Mouse (Mus musculus): ENCODE data around the gene Olfr633.
"Not testable (repeated sequence)": the region's sequence is repeated elsewhere in the genome, so short reads cannot be mapped to it uniquely, and the experiment has no call there.

Gene Olfr633

DNA sequence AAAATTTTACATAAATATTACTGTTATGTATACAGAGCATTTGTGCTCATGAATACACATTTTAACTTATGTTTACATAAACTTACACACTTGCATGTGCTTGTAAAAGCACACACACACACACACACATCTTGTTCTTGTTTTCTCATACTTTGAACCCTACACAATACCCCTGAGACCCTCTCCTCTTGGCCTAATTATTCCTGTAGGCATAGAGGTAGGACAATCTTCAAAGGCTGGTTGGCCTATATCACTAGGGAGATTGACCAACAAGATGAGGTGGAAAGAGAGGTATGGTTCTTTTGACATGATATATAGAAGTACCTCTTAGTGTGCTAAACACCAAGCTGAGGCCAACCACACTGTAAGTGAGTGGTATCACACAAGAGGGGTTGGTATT lies at the start of gene Olfr633:
TSS of gene Olfr633 (plus strand) at position 301 of the 400 bp plus-strand sequence.
- DNase-seq = no peak

DNA sequence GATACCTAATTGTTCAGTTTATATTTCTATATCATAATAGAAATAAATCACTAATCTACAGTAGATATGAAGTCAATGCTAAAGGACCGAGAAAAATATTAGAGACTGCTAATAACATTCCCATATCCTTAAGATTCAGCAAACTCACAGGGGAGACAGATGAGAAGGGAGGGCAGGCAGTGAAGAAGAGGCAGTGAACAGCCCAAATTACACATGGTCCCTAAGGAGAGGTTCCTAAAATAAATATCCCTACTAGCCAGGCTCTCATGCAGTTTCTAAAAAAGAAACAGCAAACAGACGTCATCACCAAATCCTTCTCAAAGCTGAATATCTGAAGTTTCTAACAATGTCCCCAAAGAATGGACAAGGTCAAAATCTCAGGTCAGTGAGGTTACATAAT lies 41.0 kb upstream of the Olfr633 start, which contains the start of gene Olfr65:
TSS of gene Olfr65 (plus strand) at position 301 of the 400 bp plus-strand sequence.
- no peak for DNase-seq

DNA sequence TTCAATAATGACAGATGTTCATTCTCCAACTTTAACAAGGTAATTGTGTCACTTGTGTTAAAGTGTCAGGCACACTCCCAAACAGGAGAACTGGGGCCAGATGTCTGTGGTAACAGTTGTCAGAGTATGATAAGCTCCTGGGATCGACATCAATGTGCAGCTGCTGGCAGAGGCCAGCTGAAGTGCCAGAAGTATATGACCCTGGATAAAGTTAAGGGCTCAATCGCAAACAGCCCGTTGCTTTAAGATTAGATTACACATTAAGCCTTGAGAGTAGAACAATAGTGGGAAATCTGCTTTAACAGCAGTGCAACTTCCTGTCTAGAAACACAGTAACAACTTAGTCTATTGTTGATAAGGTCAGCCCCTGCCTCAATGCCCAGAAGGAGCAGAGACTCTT lies 34.2 kb upstream of the Olfr633 start:
- no peak for DNase-seq

DNA sequence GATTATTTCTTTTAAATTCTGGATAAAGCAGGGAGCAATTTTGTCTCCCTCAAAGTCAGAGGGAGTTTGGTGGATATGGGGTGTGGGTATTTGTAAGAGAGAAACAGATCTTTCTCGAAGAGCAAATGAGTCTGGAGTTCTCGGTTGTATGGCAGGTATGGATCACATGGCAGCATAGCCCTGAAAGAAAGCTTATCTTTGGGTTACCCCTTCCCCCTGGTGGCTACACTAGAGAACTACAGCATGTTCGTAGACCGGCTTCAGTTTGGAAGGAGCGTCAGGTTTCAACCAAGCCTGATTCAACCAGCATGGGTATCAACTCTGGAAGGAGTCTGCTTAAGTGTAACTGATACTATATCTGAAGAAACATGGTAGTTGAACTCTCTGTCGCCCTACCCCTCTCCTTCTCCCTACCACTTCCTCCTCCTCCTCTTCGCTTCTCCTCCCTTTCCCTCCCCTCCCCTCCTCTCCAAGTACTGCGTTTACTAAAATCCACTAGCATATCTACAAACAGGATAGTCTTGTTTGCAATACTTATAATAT lies 31.2 kb upstream of the Olfr633 start:
- no peak for DNase-seq

DNA sequence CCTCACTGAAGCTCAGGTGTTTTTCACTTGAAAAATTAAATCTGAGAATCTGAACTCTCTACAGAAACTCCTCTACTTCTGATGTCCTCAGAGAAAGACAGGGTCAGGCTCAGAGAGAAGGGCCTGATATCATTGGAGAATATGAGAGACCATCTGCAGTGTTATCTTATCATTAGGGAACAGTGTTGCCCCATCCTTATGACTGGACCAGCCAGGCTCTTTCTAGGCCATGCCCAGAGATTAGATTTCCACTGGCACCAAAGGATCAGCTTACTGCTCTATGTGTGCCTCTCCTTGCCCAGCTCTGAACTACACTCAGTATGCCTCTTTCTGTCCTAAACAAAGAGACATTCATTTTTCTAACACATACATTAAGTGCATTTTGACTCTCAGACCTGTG lies 28.9 kb upstream of the Olfr633 start:
- DNase-seq = no peak

DNA sequence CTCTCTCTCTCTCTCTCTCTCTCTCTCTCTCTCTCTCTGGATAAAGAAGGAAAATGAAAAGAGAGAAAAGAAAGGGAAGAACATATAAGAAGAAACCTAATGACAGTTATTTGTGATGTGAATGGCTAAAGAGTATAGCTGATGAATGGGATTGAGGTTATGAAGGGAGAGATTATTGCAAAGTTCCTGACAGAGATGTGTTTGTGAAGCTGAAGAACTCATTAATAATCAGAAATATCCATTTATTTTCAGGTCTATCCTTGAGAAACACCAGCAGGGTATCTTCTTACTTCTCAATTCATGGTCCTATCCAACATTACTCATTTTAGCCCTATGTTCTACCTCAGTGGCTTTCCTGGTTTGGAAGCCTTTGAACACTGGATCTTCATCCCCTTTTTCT lies 15.7 kb upstream of the Olfr633 start, which contains the start of gene Olfr631:
TSS of gene Olfr631 (plus strand) at position 301 of the 400 bp plus-strand sequence.
- DNase-seq = no peak

DNA sequence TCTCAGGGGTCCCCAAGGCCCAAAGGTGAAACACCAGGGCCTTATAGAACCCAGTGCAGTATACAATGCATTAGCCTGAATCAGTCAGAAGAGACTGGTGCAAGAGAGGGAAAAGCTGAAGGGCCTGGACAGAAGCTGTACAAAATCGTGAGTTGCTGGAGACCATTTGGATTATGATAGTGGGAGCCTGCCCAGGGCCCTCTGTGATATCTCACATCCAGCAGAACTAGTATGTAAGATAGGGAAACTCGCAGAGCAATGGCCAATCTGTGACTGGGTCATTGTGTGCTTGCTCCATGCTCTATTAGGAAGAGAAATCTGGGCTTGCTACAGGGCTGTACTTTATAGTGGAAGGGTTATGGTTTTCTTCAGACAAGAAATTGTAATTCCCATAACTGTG lies 10.0 kb upstream of the Olfr633 start, which contains the start of gene Olfr632:
TSS of gene Olfr632 (plus strand) at position 84 of the 400 bp plus-strand sequence.
- no peak for DNase-seq

DNA sequence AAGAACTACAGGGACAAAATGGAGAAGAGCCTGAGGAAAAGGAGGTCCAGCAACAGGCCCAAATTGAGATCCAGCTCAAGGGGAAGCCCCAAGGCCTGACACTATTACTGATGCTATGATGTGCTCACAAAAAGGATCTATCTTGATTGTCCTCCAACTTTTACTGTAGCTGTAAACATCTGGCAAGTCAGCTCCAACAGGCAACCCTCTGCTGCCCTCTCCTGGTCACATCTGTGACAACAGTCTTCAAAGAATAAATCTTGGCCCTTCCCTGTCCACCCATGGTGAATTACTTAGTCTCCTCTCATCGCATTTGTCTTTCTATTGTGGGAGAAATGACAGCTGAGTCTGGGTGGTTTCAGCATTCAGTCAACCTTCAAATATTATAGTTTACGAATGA lies 1.5 kb upstream of the Olfr633 start:
- DNase-seq = no peak

DNA sequence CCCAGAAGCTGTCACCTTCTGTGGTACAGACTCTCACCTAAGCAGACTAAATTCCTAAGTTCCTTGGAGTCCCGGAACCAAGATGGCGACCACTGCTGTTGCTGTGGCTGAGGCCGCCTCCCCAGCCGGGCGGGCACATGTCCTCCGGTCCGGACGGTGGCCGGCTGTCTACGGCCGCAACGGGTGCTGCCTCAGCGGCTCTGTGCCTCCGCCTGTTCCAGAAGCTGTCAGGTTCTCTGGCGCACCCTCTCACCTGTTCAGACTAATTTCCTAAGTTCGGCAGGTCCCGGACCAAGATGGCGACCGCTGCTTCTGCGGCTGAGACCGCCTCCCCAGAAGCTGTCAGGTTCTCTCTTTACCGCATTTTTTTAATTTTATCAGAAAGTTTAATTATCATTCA lies 22.6 kb downstream of the Olfr633 start:
- DNase-seq = not testable (repeated sequence)

DNA sequence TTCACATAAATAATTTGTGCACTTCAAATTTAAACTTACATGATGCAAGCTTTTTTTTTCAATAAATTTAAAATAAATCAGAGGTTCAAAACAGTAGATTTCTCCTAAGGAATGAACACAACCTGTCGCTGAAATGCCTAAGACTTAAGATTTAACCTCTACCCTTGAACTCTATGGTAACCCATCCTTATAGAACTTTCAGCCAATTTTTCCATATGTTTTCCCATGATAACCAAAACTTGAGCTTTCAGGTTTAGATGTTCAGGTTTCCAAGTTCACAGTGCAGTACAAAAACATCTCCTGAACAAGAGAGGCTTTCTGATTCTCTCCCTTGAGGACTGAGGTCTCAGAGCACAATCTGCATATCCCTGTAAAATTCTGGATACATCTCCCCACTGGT lies 26.6 kb downstream of the Olfr633 start, which contains the start of gene Olfr635:
TSS of gene Olfr635 (plus strand) at position 301 of the 400 bp plus-strand sequence.
- DNase-seq = no peak

DNA sequence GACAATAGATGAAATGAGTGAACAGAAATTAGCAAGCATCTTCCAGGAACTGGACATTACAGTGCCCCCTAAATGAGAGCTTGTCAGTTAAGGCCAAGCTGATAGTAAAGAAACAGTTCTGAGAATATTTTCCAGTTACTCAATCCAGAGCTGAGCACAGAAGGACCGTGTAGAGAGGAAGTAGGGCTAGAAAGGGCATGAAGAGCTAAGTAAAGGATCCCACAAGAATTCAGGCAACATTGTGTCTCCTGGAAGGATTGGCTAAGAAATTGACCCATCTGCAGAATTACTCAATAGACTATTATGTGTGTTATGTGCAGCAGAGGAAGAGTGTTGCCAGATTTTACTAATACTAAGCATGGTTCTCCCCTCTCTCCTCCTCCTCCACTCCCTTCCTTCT lies 27.5 kb downstream of the Olfr633 start:
- DNase-seq = no peak

DNA sequence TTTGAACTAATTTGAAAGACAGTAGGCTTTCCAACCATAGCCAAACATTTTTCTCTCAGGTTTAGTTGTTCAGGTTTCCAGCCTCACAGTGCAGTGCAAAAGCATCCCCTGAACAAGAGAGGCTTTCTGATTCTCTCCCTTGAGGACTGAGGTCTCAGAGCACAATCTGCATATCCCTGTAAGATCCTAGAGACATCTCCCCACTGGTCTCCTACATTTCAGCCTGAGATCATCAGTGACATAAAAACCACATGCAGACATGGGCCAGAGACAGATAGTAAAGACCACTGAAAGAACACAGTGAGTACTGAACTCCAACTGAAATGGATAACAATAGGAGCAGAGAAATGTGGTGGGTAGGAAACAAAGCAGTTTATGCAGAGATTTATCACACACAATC lies 54.2 kb downstream of the Olfr633 start, which contains the start of gene Olfr638:
TSS of gene Olfr638 (plus strand) at position 301 of the 400 bp plus-strand sequence.
- DNase-seq = no peak
